In the genomic region with DNA sequence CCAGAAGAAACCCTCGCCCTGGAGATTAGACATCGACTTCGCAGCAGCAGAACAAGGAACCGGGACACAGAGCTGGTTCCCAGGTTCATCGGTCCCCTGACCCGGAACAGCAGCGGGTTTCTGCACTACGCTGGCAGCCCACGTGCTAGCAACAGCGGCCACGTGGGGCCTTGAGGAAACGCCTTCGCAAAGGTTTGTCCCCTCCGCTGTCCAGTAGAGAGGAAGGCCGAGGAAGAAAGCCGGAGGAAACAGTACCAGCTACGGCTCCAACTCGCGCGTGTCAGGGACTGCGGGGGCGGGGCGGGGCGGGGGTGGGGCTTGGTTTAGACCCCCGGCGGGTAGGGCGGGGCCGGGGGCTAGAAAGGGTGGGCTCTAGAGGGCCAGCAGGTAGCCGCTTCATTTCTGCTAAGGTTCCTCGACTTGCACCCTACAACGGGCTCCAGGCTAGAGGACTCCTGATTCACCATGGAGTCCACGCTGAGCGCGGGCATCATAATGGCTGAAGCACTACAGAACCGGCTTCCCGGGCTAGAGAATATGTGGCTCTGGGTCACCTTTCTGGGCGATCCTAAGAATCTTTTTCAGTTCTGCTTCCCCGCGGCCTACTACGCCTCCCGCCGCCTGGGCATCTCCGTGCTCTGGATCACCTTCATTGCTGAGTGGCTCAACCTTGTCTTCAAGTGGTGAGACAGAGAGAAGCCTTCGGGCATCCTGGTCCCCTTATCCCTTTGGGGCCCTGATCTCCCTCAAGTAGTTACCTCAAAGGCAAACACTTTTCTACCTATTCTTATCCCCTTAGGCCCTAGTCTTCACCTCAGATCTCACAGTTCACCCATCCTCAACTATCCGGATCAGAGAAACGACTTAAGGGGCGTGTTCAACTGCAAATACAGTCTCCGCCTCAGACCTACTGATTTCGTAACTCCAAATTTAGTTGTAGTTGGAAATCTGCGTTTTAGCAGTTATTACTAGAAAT, we compare ENCODE assay signal across 8 mouse cellular contexts. TPM values are rescaled to one million over a fixed set of nuclear protein-coding genes. Genes with fewer than 3 reads are reported as not detected.
A peak's percentile ranks its signal among the peaks of the same experiment; 100 is the strongest.
DNase-seq lines count a peak whose midpoint lies in the region; ATAC-seq and TF ChIP-seq lines count a peak whose summit lies in the region.

A gene (plus strand): TSS at position 160 of the 976 bp plus-strand sequence.

- DNase-seq in MEL (ENCODE audit: low read depth, low spot score), result peak; percentile 97
- peak; percentile 90 to 91 for DNase-seq in cerebellum, adult 2 months
- peak; percentile 91 for DNase-seq in forebrain, postnatal 0 days
- peak; percentile 86 to 93 for DNase-seq in heart, postnatal 36 days
- peak; percentile 84 to 93 for DNase-seq in layer of hippocampus, adult 2 months (ENCODE audit: low spot score in 2 of 2)
- peak; percentile 88 for DNase-seq in lung, adult 2 months
- DNase-seq in testis, postnatal 10 days (ENCODE audit: low spot score), result peak; percentile 87

- H3K9me3 ChIP-seq in MEL (replicated peaks; ENCODE audit: insufficient read depth, low read length), result no peaks in the 10 kb centered on the region
- no peaks in the 10 kb centered on the region for H3K9me3 ChIP-seq in forebrain, postnatal 0 days (ENCODE audit: low read length)
- no peaks in the 10 kb centered on the region for H3K9me3 ChIP-seq in neural tube, embryonic 15.5 days (replicated peaks)

- peaks cover 18% of the 10 kb centered on the region for H3K79me2 ChIP-seq in MEL (ENCODE audit: control insufficient read depth, insufficient read depth, low read length, poor library complexity)

- peak within 1 kb of the TSS; percentile 86 for H3K4me2 ChIP-seq in forebrain, postnatal 0 days (ENCODE audit: low read depth)
- H3K4me2 ChIP-seq in neural tube, embryonic 15.5 days, result peak within 1 kb of the TSS; percentile 83

- peak within 1 kb of the TSS; percentile 92 for H3K9ac ChIP-seq in MEL (ENCODE audit: control insufficient read depth, low read depth, low read length, poor library complexity, severe bottlenecking)
- H3K9ac ChIP-seq in forebrain, postnatal 0 days, result peak within 1 kb of the TSS; percentile 69
- peak within 1 kb of the TSS; percentile 56 for H3K9ac ChIP-seq in neural tube, embryonic 15.5 days (replicated peaks)

- TF ChIP-seq POLR2A in MEL (IDR thresholded peaks at IDR 0.05; ENCODE audit: control insufficient read depth in 1 of 2, insufficient read depth in 1 of 2, low read depth in 1 of 2, low read length in 2 of 2, poor library complexity in 1 of 2), result peak; percentile 30 to 85; a peak in 2 of 4 replicates
- TF ChIP-seq POLR2A in cerebellum, adult 2 months (IDR thresholded peaks at IDR 0.05; ENCODE audit: borderline replicate concordance, insufficient read depth, low read length), result 0 out of 2 replicates have a peak, but pooled peaks have one; percentile 23
- TF ChIP-seq POLR2A in lung, adult 2 months (IDR thresholded peaks at IDR 0.05; ENCODE audit: borderline replicate concordance, extremely low read depth, low read depth, low read length), result peak; percentile 21; the same call in 1 of the 2 replicates

- no peak; a peak in 1 of 4 replicates for TF ChIP-seq EP300 in MEL (IDR thresholded peaks at IDR 0.05; ENCODE audit: low read depth in 1 of 2, low read length in 2 of 2)

- intact Hi-C loops in heart, postnatal 36 days (cut with DNase I), result loop anchor here (2.0 kb wide), 2 partner anchors 35 to 41 kb away; a partner anchor contains a TSS

- WGBS in cerebellum, adult 2 months, result 2% methylated on average over 50 of the region's 50 CpGs
- 3% methylated on average over 43 of the region's 50 CpGs for WGBS in forebrain, postnatal 0 days
- under 1% methylated on average over 50 of the region's 50 CpGs for WGBS in lung, adult 2 months
- 3% methylated on average over 50 of the region's 50 CpGs for WGBS in neural tube, embryonic 15.5 days

- peak within 1 kb of the TSS; percentile 75 to 88 for H3K4me3 ChIP-seq in MEL (ENCODE audit: control insufficient read depth in 1 of 2, insufficient read depth in 1 of 2, low read depth in 2 of 2, low read length in 2 of 2)
- H3K4me3 ChIP-seq in cerebellum, adult 2 months (replicated peaks; ENCODE audit: insufficient read depth, low read depth, low read length), result peak within 1 kb of the TSS; percentile 67
- H3K4me3 ChIP-seq in forebrain, postnatal 0 days (ENCODE audit: low read depth, low read length), result peak within 1 kb of the TSS; percentile 59
- peak within 1 kb of the TSS; percentile 61 for H3K4me3 ChIP-seq in layer of hippocampus, adult 2 months
- H3K4me3 ChIP-seq in lung, adult 2 months (replicated peaks; ENCODE audit: extremely low read depth, low read depth, low read length), result peak within 1 kb of the TSS; percentile 80
- H3K4me3 ChIP-seq in neural tube, embryonic 15.5 days (replicated peaks), result peak within 1 kb of the TSS; percentile 57

- peaks cover 9 to 39% of the 10 kb centered on the region in 2 experiments for H3K4me1 ChIP-seq in MEL (ENCODE audit: control insufficient read depth in 1 of 2, insufficient read depth in 2 of 2, low read length in 2 of 2)
- H3K4me1 ChIP-seq in cerebellum, adult 2 months (ENCODE audit: control insufficient read depth, insufficient read depth, low read length), result peaks cover 5% of the 10 kb centered on the region; the same call in 1 of the 2 replicates
- peaks cover 17% of the 10 kb centered on the region for H3K4me1 ChIP-seq in forebrain, postnatal 0 days (ENCODE audit: insufficient read depth)
- H3K4me1 ChIP-seq in lung, adult 2 months (ENCODE audit: control insufficient read depth, insufficient read depth, low read length), result peaks cover 6% of the 10 kb centered on the region; the same call in 1 of the 2 replicates
- H3K4me1 ChIP-seq in neural tube, embryonic 15.5 days, result peaks cover 28% of the 10 kb centered on the region

- ATAC-seq in forebrain, postnatal 0 days, result peak; percentile 87
- peak; percentile 85 for ATAC-seq in neural tube, embryonic 15.5 days (ENCODE audit: low FRiP score)

- H3K36me3 ChIP-seq in MEL (ENCODE audit: control insufficient read depth in 1 of 2, insufficient read depth in 2 of 2, low read length in 2 of 2), result peaks cover 0 to 43% of the 10 kb centered on the region in 2 experiments; a peak in 2 of 4 replicates
- peaks cover 20% of the 10 kb centered on the region for H3K36me3 ChIP-seq in forebrain, postnatal 0 days (ENCODE audit: insufficient read depth)
- H3K36me3 ChIP-seq in neural tube, embryonic 15.5 days, result peaks cover 15% of the 10 kb centered on the region

- H3K27ac ChIP-seq in MEL (ENCODE audit: control insufficient read depth, low read depth, low read length), result peak within 1 kb of the TSS; percentile 90
- no peak within 1 kb of the TSS for H3K27ac ChIP-seq in cerebellum, adult 2 months (ENCODE audit: insufficient read depth, low read length)
- H3K27ac ChIP-seq in forebrain, postnatal 0 days (ENCODE audit: low read depth, low read length), result peak within 1 kb of the TSS; percentile 70
- peak within 1 kb of the TSS; percentile 88 for H3K27ac ChIP-seq in layer of hippocampus, adult 2 months
- peak within 1 kb of the TSS; percentile 77 for H3K27ac ChIP-seq in neural tube, embryonic 15.5 days (replicated peaks)

- TF ChIP-seq CTCF in MEL (IDR thresholded peaks at IDR 0.05 in 2 of 3, conservative IDR thresholded peaks at IDR 0.05 in 1 of 3; ENCODE audit: control insufficient read depth in 1 of 3, insufficient read depth in 1 of 3, low read depth in 2 of 3, low read length in 3 of 3, poor library complexity in 1 of 3, severe bottlenecking in 1 of 3), result no peak
- no peak for TF ChIP-seq CTCF in cerebellum, adult 2 months (IDR thresholded peaks at IDR 0.05; ENCODE audit: borderline replicate concordance, insufficient read depth, low read depth, low read length)
- no peak for TF ChIP-seq CTCF in forebrain, postnatal 0 days (IDR thresholded peaks at IDR 0.05; ENCODE audit: low read depth)
- no peak for TF ChIP-seq CTCF in layer of hippocampus, adult 2 months (conservative IDR thresholded peaks at IDR 0.05)
- no peak for TF ChIP-seq CTCF in lung, adult 2 months (IDR thresholded peaks at IDR 0.05; ENCODE audit: insufficient read depth, low read length)

- no peak for TF ChIP-seq RAD21 in MEL (IDR thresholded peaks at IDR 0.05; ENCODE audit: low read depth, low read length)

- no peaks in the 10 kb centered on the region for H3K27me3 ChIP-seq in MEL (ENCODE audit: control insufficient read depth in 1 of 2, insufficient read depth in 2 of 2, low read length in 2 of 2)
- no peaks in the 10 kb centered on the region for H3K27me3 ChIP-seq in cerebellum, adult 2 months (ENCODE audit: control insufficient read depth, insufficient read depth, low read length)
- H3K27me3 ChIP-seq in forebrain, postnatal 0 days (ENCODE audit: insufficient read depth, low read length), result no peaks in the 10 kb centered on the region
- no peaks in the 10 kb centered on the region for H3K27me3 ChIP-seq in neural tube, embryonic 15.5 days (replicated peaks)

TF ChIP-seq in MEL, 35 proteins besides CTCF, POLR2A, EP300 and RAD21 (continues in another document):
- peak; percentile 44; the same call in 1 of the 2 replicates for TF ChIP-seq POLR2AphosphoS2 (IDR thresholded peaks at IDR 0.05; ENCODE audit: low read length)
- peak; percentile 50 to 90; a peak in 3 of 4 replicates for TF ChIP-seq USF2 (IDR thresholded peaks at IDR 0.05; ENCODE audit: borderline replicate concordance in 1 of 2, insufficient read depth in 1 of 2, low read depth in 1 of 2, low read length in 2 of 2)
- TF ChIP-seq USF1 (IDR thresholded peaks at IDR 0.05; ENCODE audit: low read depth, low read length), result peak; percentile 97
- peak; percentile 50; the same call in 1 of the 2 replicates for TF ChIP-seq NRF1 (IDR thresholded peaks at IDR 0.05; ENCODE audit: insufficient read depth, low read depth, low read length, poor library complexity, severe bottlenecking)
- peak; percentile 62; the same call in 1 of the 2 replicates for TF ChIP-seq BHLHE40 (IDR thresholded peaks at IDR 0.05; ENCODE audit: borderline replicate concordance, low read depth, low read length)
- TF ChIP-seq GATA1 (IDR thresholded peaks at IDR 0.05; ENCODE audit: low read depth, low read length), result no peak
- TF ChIP-seq SMC3 (IDR thresholded peaks at IDR 0.05; ENCODE audit: low read depth, low read length), result no peak
- TF ChIP-seq CHD2 (IDR thresholded peaks at IDR 0.05; ENCODE audit: low read length), result no peak; the same call in 1 of the 2 replicates
- TF ChIP-seq TCF12 (IDR thresholded peaks at IDR 0.05; ENCODE audit: low read depth, low read length), result peak; percentile 71

RNA-seq across cellular contexts. Expression of the gene that starts here (rescaled TPM):
- 46.4 and 48.9 TPM in 2 replicates for total RNA-seq in MEL (2012; rRNA removed)
- polyA plus RNA-seq in MEL (2012; ENCODE audit: insufficient read depth in 1 of 2, insufficient read length in 2 of 2, low read depth in 1 of 2, low replicate concordance in 2 of 2, missing spikeins in 1 of 2), result 100 to 1,000 TPM in 1 of 2 experiments, not detected in 1; 104 TPM
- polyA plus RNA-seq in cerebellum, adult 2 months (2012; rRNA removed), result 115 and 120 TPM in 2 replicates
- 27.3 and 32.1 TPM in 2 replicates for total RNA-seq in forebrain, postnatal 0 days (2014; rRNA removed)
- polyA plus RNA-seq in forebrain, postnatal 0 days (2015; fragmentation: Nextera tagmentation; extraction: Ambion mirVana), result 27.4 and 32.0 TPM in 2 replicates
- 10 to 100 TPM; 45.1 to 47.3 TPM for total RNA-seq in heart, postnatal 36 days (2021)
- 10 to 100 TPM; 58.2 to 59.7 TPM for total RNA-seq in layer of hippocampus, adult 2 months (2021)
- 74.4 and 82.5 TPM in 2 replicates for polyA plus RNA-seq in lung, adult 2 months (2012; rRNA removed)
- polyA plus RNA-seq in neural tube, embryonic 15.5 days (2015; fragmentation: Nextera tagmentation; extraction: Ambion mirVana), result 40.4 and 42.0 TPM in 2 replicates
